Mouse (Mus musculus) cortical plate, adult 2 months (tissue): ENCODE measurements around the gene Lrrc7.

Experiments used
- CTCF ChIP-seq: fragments of 200-500 bp; IDR thresholded peaks from 2 replicates; pipeline ENCODE4 v1.5.1; 2011; ENCODE audit warnings: mild to moderate bottlenecking, control low read depth, low read length; ENCODE audit not compliant: insufficient read depth; ENCODE audit errors: extremely low read depth
- POLR2A ChIP-seq: fragments of 200-500 bp; IDR thresholded peaks from 2 replicates; pipeline ENCODE4 v1.6.1; 2011; ENCODE audit warnings: mild to moderate bottlenecking, low read length, control low read depth; ENCODE audit not compliant: insufficient read depth; ENCODE audit errors: extremely low read depth

DNA sequence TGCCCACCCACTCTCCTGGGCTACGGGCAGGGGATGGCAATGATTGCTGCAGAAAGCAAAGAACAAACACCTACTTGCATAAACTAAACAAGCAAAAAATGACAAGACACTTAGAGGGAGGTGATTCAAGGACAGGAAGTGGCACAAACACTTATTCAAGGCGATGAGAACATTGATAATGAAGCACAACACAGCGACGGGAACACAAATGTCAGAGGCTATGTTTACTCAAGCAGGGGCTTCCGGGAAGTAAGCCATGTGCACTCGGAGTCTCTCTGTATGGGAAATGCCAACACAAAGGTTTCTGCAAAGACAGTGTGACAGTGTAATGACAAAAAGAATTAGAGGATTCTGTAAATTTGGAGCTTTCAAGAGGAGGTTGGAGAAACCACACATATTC, 424.2 kb downstream of the Lrrc7 start:
- no peak for TF ChIP-seq CTCF
- TF ChIP-seq POLR2A = no peak
